Mouse (Mus musculus) CH12.LX (cell line): ENCODE data around the gene Sema3g. TPM values are rescaled to one million over a fixed set of nuclear protein-coding genes. Genes with fewer than 3 reads are reported as not detected.

Experiments
- DNase-seq: peaks from one replicate; pipeline ENCODE4 v3.0.0-alpha.2; 2013; ENCODE audit errors: extremely low read depth
- H3K27ac ChIP-seq: 2 replicates; pipeline ENCODE4 v1.5.1; 2012; ENCODE audit warnings: low read depth, mild to moderate bottlenecking, control low read depth, moderate library complexity; ENCODE audit not compliant: insufficient read depth
- H3K27me3 ChIP-seq: replicated peaks from 2 replicates; pipeline ENCODE3; 2012; ENCODE audit warnings: inconsistent platforms
- H3K36me3 ChIP-seq, 2 experiments: replicated peaks in 1 of 2; 2 replicates each; pipeline versions ENCODE3 to v1.6.1; 2012; ENCODE audit warnings: inconsistent platforms in 1 of 2, low read length in 1 of 2, mild to moderate bottlenecking in 1 of 2, mixed read lengths in 1 of 2, moderate library complexity in 1 of 2; ENCODE audit not compliant: control insufficient read depth in 1 of 2, insufficient read depth in 1 of 2
- H3K4me1 ChIP-seq, 2 experiments: 2 replicates each; pipeline ENCODE4 v1.6.1; 2012; ENCODE audit warnings: inconsistent platforms in 1 of 2, moderate library complexity in 1 of 2; ENCODE audit not compliant: insufficient read depth in 2 of 2, control insufficient read depth in 1 of 2
- H3K4me2 ChIP-seq: 2 replicates; pipeline ENCODE4 v1.6.1; 2012; ENCODE audit warnings: low read depth, mild to moderate bottlenecking, control low read depth; ENCODE audit not compliant: poor library complexity, insufficient read depth, severe bottlenecking
- H3K4me3 ChIP-seq, 3 experiments: fragments of 150-350 bp in 1 of 3; sonication (generic) in 1 of 3; replicated peaks in 1 of 3; 2 replicates each; pipeline versions ENCODE3 to v1.5.1; 2011 to 2012; ENCODE audit warnings: low read depth in 2 of 3, low read length in 2 of 3, mild to moderate bottlenecking in 2 of 3, moderate library complexity in 2 of 3, control low read depth in 1 of 3, improper control_type of control experiment in 1 of 3, inconsistent platforms in 1 of 3, mixed read lengths in 1 of 3; ENCODE audit not compliant: poor library complexity in 1 of 3
- H3K79me2 ChIP-seq: replicated peaks from 2 replicates; pipeline ENCODE4 v1.6.1; 2012; ENCODE audit warnings: mild to moderate bottlenecking, moderate library complexity; ENCODE audit not compliant: control insufficient read depth, poor library complexity, insufficient read depth, severe bottlenecking; ENCODE audit errors: extremely low read depth
- H3K9ac ChIP-seq: 2 replicates; pipeline ENCODE4 v1.6.1; 2012; ENCODE audit warnings: low read depth, mild to moderate bottlenecking, control low read depth, moderate library complexity; ENCODE audit not compliant: insufficient read depth
- H3K9me3 ChIP-seq: replicated peaks from 2 replicates; pipeline ENCODE3; 2012; ENCODE audit warnings: low read length, inconsistent platforms, mixed read lengths
- CHD2 ChIP-seq: IDR thresholded peaks from 2 replicates; pipeline ENCODE4 v1.6.1; 2011; ENCODE audit warnings: low read length, improper control_type of control experiment
- CTCF ChIP-seq, 2 experiments: IDR thresholded peaks in 1 of 2; conservative IDR thresholded peaks in 1 of 2; 2 replicates each; pipeline ENCODE4 v1.5.1; 2011 to 2012; ENCODE audit warnings: low read depth in 2 of 2, low read length in 2 of 2, improper control_type of control experiment in 1 of 2, inconsistent platforms in 1 of 2, mild to moderate bottlenecking in 1 of 2, moderate library complexity in 1 of 2
- ELF1 ChIP-seq: IDR thresholded peaks from 2 replicates; pipeline ENCODE4 v1.6.1; 2014; ENCODE audit warnings: low read depth, mild to moderate bottlenecking, inconsistent platforms, low read length, improper control_type of control experiment
- ETS1 ChIP-seq: conservative IDR thresholded peaks from 2 replicates; pipeline ENCODE4 v1.6.1; 2012; ENCODE audit warnings: low read depth, mild to moderate bottlenecking, inconsistent platforms, low read length, improper control_type of control experiment, moderate library complexity
- JUND ChIP-seq: conservative IDR thresholded peaks from 2 replicates; pipeline ENCODE4 v1.6.1; 2011; ENCODE audit warnings: low read depth, low read length, improper control_type of control experiment
- MAFK ChIP-seq: IDR thresholded peaks from 2 replicates; pipeline ENCODE4 v1.6.1; 2011; ENCODE audit warnings: low read length, improper control_type of control experiment; ENCODE audit not compliant: insufficient replicate concordance
- MAZ ChIP-seq: IDR thresholded peaks from 2 replicates; pipeline ENCODE4 v1.6.1; 2012; ENCODE audit warnings: low read depth, mild to moderate bottlenecking, inconsistent platforms, low read length, improper control_type of control experiment, moderate library complexity
- MXI1 ChIP-seq: IDR thresholded peaks from 2 replicates; pipeline ENCODE4 v1.6.1; 2011; ENCODE audit warnings: mild to moderate bottlenecking, low read depth, low read length, improper control_type of control experiment
- NELFE ChIP-seq: IDR thresholded peaks from 2 replicates; pipeline ENCODE4 v1.6.1; 2011; ENCODE audit warnings: low read depth, low read length, improper control_type of control experiment
- POLR2A ChIP-seq: IDR thresholded peaks from 2 replicates; pipeline ENCODE4 v1.6.1; 2011; ENCODE audit warnings: low read depth, mild to moderate bottlenecking, improper control_type of control experiment, low read length
- POLR2AphosphoS2 ChIP-seq: IDR thresholded peaks from 2 replicates; pipeline ENCODE4 v1.6.1; 2011; ENCODE audit warnings: low read depth, low read length, improper control_type of control experiment
- RAD21 ChIP-seq: IDR thresholded peaks from 2 replicates; pipeline ENCODE4 v1.6.1; 2011; ENCODE audit warnings: low read depth, mild to moderate bottlenecking, low read length, improper control_type of control experiment, moderate library complexity
- RCOR1 ChIP-seq: conservative IDR thresholded peaks from 2 replicates; pipeline ENCODE4 v1.6.1; 2012; ENCODE audit warnings: low read depth, mild to moderate bottlenecking, inconsistent platforms, low read length, improper control_type of control experiment
- SIN3A ChIP-seq: IDR thresholded peaks from 2 replicates; pipeline ENCODE4 v1.6.1; 2012; ENCODE audit warnings: low read length, improper control_type of control experiment, inconsistent platforms
- SMC3 ChIP-seq: IDR thresholded peaks from 2 replicates; pipeline ENCODE4 v1.6.1; 2011; ENCODE audit warnings: low read depth, low read length, improper control_type of control experiment
- TBP ChIP-seq: conservative IDR thresholded peaks from 2 replicates; pipeline ENCODE4 v1.6.1; 2011; ENCODE audit warnings: low read depth, low read length, improper control_type of control experiment
- TCF12 ChIP-seq: IDR thresholded peaks from 2 replicates; pipeline ENCODE4 v1.6.1; 2014; ENCODE audit warnings: low read depth, mild to moderate bottlenecking, inconsistent platforms, low read length, improper control_type of control experiment
- UBTF ChIP-seq: IDR thresholded peaks from 2 replicates; pipeline ENCODE4 v1.6.1; 2012; ENCODE audit warnings: low read depth, mild to moderate bottlenecking, inconsistent platforms, low read length, improper control_type of control experiment, moderate library complexity
- USF2 ChIP-seq: conservative IDR thresholded peaks from 2 replicates; pipeline ENCODE4 v1.6.1; 2011; ENCODE audit warnings: low read depth, low read length, improper control_type of control experiment
- ZC3H11A ChIP-seq: IDR thresholded peaks from 2 replicates; pipeline ENCODE4 v1.6.1; 2012; ENCODE audit warnings: low read depth, mild to moderate bottlenecking, inconsistent platforms, low read length, improper control_type of control experiment
- ZKSCAN1 ChIP-seq: IDR thresholded peaks from 2 replicates; pipeline ENCODE4 v1.6.1; 2012; ENCODE audit warnings: low read depth, inconsistent platforms, low read length, improper control_type of control experiment, borderline replicate concordance
- dilution Hi-C: fragments of 300-500 bp; cut with MboI; formaldehyde crosslinking; loops from 2 replicates; pipeline ENCODE4 v1.14.3; 2020; ENCODE audit warnings: low sequenced_read_pairs; ENCODE audit not compliant: extremely low pct_unique_long_range_greater_than_20kb, extremely low pct_ligation_motif_present
- in situ Hi-C: fragments of 300-500 bp; cut with MboI; formaldehyde crosslinking; loops from 3 replicates; pipeline ENCODE4 v1.14.3; 2019; ENCODE audit warnings: low sequenced_read_pairs, low pct_ligation_motif_present, low pct_unique_long_range_greater_than_20kb, mixed read lengths
- polyA plus RNA-seq: library from polyadenylated mRNA; unstranded; fragments of >175 nt; gene quantifications from 2 replicates; pipeline ENCODE4 v1.2.1, GENCODE M21; 2012; ENCODE audit warnings: low read depth; ENCODE audit not compliant: insufficient read length
- total RNA-seq, 2 experiments: library from RNA; depleted of rRNA; stranded (reverse); fragments of 300-350 nt in 1 of 2; fragments of >200 nt in 1 of 2; gene quantifications; 2 replicates each; pipeline ENCODE4 v1.2.3; 2012 to 2014

The Sema3g gene
- total and polyA plus RNA-seq, 3 experiments, result 0.36 to 1.1 (median 0.94) TPM

DNA sequence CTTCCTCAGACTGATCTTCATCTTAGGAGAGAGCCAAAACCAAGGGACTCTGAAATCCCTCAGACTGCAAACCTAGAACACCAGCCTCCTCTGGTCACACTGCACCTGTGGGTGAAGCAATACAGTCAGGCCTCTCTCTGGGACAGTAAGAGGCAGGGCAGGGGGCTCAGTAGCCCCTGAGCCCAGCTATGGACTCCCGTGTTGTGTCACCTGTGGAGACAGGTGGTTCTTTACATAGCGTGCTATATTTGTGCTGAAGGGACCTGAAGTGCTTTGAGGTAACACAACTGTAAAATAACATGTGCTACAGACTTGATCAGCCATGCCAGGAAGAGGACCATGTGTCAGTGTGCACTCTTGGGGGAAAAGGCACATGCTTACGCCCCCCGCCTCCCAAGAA lies 22.1 kb upstream of the Sema3g start:
- Histone ChIP-seq H3K4me2 (no peak overlapping the region), H3K9me3 (no peaks in the 10 kb centered on the region), H3K27ac (no peak overlapping the region), H3K36me3 (peaks cover 51 to 90% of the 10 kb centered on the region in 2 experiments), H3K79me2 (peaks cover 14% of the 10 kb centered on the region), H3K9ac (no peak overlapping the region), H3K27me3 (no peaks in the 10 kb centered on the region), H3K4me1 (peaks cover 4 to 27% of the 10 kb centered on the region in 2 experiments; a peak in 3 of 4 replicates), H3K4me3 (no peak overlapping the region)
- dilution Hi-C loops, result no loop called here
- DNase-seq, result no peak
- no peak for TF ChIP-seq TCF12
- no peak for TF ChIP-seq TBP
- no peak for TF ChIP-seq UBTF
- no peak for TF ChIP-seq ZC3H11A
- TF ChIP-seq MAZ, result no peak
- TF ChIP-seq POLR2AphosphoS2, result no peak
- no peak for TF ChIP-seq SMC3
- no peak for TF ChIP-seq SIN3A
- no peak for TF ChIP-seq MAFK
- no peak for TF ChIP-seq USF2
- TF ChIP-seq ELF1, result no peak
- TF ChIP-seq ZKSCAN1, result no peak
- in situ Hi-C loops, result no loop called here

DNA sequence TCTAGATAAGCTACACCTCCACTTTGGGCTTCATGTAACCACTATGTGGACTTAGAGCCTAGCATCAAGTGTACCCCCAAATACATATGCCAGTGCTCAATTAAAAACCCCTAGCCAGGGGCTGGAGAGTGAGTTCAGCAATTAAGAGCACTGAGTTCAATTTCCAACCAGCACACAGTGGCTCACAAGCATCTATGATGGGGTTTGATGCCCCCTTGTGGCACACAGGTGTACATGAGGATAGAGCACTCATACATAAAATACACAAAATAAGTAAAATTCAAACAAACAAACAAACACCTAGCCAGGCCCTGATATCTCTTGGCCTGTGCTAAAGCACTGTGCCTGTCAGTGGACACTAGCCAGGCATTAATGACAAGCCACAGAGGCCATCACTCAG lies 21.7 kb upstream of the Sema3g start:
- in situ Hi-C loops, result no loop called here
- DNase-seq, result peak; percentile 46
- Histone ChIP-seq H3K4me1 (peaks cover 4 to 27% of the 10 kb centered on the region in 2 experiments; a peak in 3 of 4 replicates), H3K4me3 (no peak overlapping the region), H3K9ac (no peak overlapping the region), H3K36me3 (peaks cover 48 to 90% of the 10 kb centered on the region in 2 experiments), H3K27ac (no peak overlapping the region), H3K27me3 (no peaks in the 10 kb centered on the region), H3K4me2 (no peak overlapping the region), H3K9me3 (no peaks in the 10 kb centered on the region), H3K79me2 (peaks cover 14% of the 10 kb centered on the region)
- dilution Hi-C loops, result no loop called here
- no peak for TF ChIP-seq SIN3A
- TF ChIP-seq MAZ, result no peak
- TF ChIP-seq POLR2AphosphoS2, result no peak
- TF ChIP-seq POLR2A, result no peak
- no peak for TF ChIP-seq CHD2
- TF ChIP-seq SMC3, result peak; percentile 31
- no peak for TF ChIP-seq JUND
- TF ChIP-seq UBTF, result no peak
- TF ChIP-seq NELFE, result no peak
- peak; percentile 62 to 68; a peak in 3 of 4 replicates for TF ChIP-seq CTCF (conservative IDR thresholded peaks at IDR 0.05 in 1 of 2, IDR thresholded peaks at IDR 0.05 in 1 of 2; ENCODE audit: low read depth in 2 of 2, low read length in 2 of 2)
- TF ChIP-seq ETS1, result no peak
- no peak for TF ChIP-seq TBP
- no peak for TF ChIP-seq RCOR1
- TF ChIP-seq MXI1, result no peak
- TF ChIP-seq RAD21, result peak; percentile 57
